Mouse (Mus musculus) embryonic facial prominence, embryonic 10.5 days (tissue): ENCODE data around the gene Cotl1. TPM values are rescaled to one million over a fixed set of nuclear protein-coding genes. Genes with fewer than 3 reads are reported as not detected.
A peak's percentile ranks its signal among the peaks of the same experiment; 100 is the strongest.
"Not testable (repeated sequence)": the region's sequence is repeated elsewhere in the genome, so short reads cannot be mapped to it uniquely, and the experiment has no call there.

ENCODE experiments used
- DNase-seq: peaks from one replicate; pipeline ENCODE4 v3.0.0-alpha.2; 2017; ENCODE audit warnings: low spot score
- H3K27ac ChIP-seq: fragments of 300-500 bp; sonication (generic); replicated peaks from 2 replicates; pipeline ENCODE4 v1.5.1; 2016; ENCODE audit warnings: mild to moderate bottlenecking
- H3K27me3 ChIP-seq: fragments of 300-500 bp; sonication (generic); replicated peaks from 2 replicates; pipeline ENCODE4 v1.6.1; 2016; ENCODE audit warnings: low read depth, mild to moderate bottlenecking; ENCODE audit not compliant: poor library complexity, severe bottlenecking
- H3K36me3 ChIP-seq: fragments of 300-500 bp; sonication (generic); replicated peaks from 2 replicates; pipeline ENCODE4 v1.6.1; 2016; ENCODE audit warnings: mild to moderate bottlenecking, moderate library complexity
- H3K4me1 ChIP-seq: fragments of 300-500 bp; sonication (generic); 2 replicates; pipeline ENCODE4 v1.6.1; 2016
- H3K4me3 ChIP-seq: fragments of 300-500 bp; sonication (generic); 2 replicates; pipeline ENCODE4 v1.5.1; 2016; ENCODE audit warnings: mild to moderate bottlenecking, moderate library complexity
- H3K9me3 ChIP-seq: fragments of 300-500 bp; sonication (generic); 2 replicates; pipeline ENCODE4 v1.6.1; 2016; ENCODE audit warnings: mild to moderate bottlenecking
- WGBS: fragments of 180-500 bp; shearing (Covaris S2); methylation state at CpG from one replicate; pipeline ENCODE4 v1.1.7; 2016; 5-methylcytosine and 5-hydroxymethylcytosine counted together
- polyA plus RNA-seq: library from polyadenylated mRNA; unstranded; fragments of >200 nt; fragmentation: Nextera tagmentation; extraction: Ambion mirVana; gene quantifications from 2 replicates; pipeline ENCODE4 v1.2.1, GENCODE M21; 2016

The Cotl1 gene
- polyA plus RNA-seq, 1 experiment from 2014 or later: 137 TPM

DNA sequence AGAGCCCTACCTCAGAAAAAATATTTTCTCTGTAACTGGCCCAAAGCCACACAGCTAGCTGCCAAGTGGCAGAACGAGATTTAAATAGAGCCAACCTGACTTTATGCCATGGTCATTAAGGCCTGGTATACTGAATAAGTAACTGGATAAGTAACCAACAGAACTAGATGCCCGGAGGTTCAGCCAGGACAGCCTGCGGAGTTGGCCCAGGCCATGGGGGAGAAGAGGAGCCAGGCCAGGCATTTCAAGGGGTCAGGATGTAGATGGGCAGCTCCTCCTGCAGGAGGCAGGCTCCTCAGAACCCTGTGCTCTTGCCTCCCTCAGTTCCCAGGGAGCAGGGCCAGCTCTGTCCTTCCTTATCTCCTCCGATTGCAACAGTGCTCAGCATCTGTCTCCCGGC is 15.3 kb upstream of the Cotl1 start:
- Histone ChIP-seq H3K27ac (no peak overlapping the region), H3K4me3 (no peak overlapping the region), H3K4me1 (peaks cover 25% of the 10 kb centered on the region), H3K27me3 (peaks cover 17% of the 10 kb centered on the region), H3K36me3 (no peaks in the 10 kb centered on the region), H3K9me3 (no peaks in the 10 kb centered on the region)
- no peak for DNase-seq
- WGBS: 78% methylated on average over 5 of the region's 5 CpGs

- Histone ChIP-seq H3K36me3 (no peaks in the 10 kb centered on the region), H3K9me3 (peaks cover 4% of the 10 kb centered on the region; the same call in 1 of the 2 replicates), H3K27me3 (peaks cover 13% of the 10 kb centered on the region), H3K4me1 (peaks cover 23% of the 10 kb centered on the region), H3K27ac (peak overlapping the region; percentile 26; the same call in 1 of the 2 replicates), H3K4me3 (no peak overlapping the region)
- 42% methylated on average over 5 of the region's 5 CpGs for WGBS
- DNase-seq: no peak
These were observed 13.7 kb upstream of the Cotl1 start for GRCm38 (mm10) chr8:119854035-119854434.

- Histone ChIP-seq H3K4me3 (no peak overlapping the region), H3K27ac (peak overlapping the region; percentile 26; the same call in 1 of the 2 replicates), H3K36me3 (no peaks in the 10 kb centered on the region), H3K9me3 (peaks cover 5% of the 10 kb centered on the region; the same call in 1 of the 2 replicates), H3K27me3 (peaks cover 13% of the 10 kb centered on the region), H3K4me1 (peaks cover 18% of the 10 kb centered on the region)
- WGBS: 61% methylated on average over 8 of the region's 8 CpGs
- DNase-seq: no peak
These were observed 13.2 kb upstream of the Cotl1 start for GRCm38 (mm10) chr8:119853521-119853920.

- Histone ChIP-seq H3K27ac (no peak overlapping the region), H3K36me3 (no peaks in the 10 kb centered on the region), H3K4me3 (no peak overlapping the region), H3K9me3 (peaks cover 5% of the 10 kb centered on the region; the same call in 1 of the 2 replicates), H3K27me3 (no peaks in the 10 kb centered on the region; the same call in 1 of the 2 replicates), H3K4me1 (no peaks in the 10 kb centered on the region)
- no peak for DNase-seq
- WGBS: 89% methylated on average over 16 of the region's 16 CpGs
These were observed 7.0 kb upstream of the Cotl1 start for GRCm38 (mm10) chr8:119847232-119847922.

DNA sequence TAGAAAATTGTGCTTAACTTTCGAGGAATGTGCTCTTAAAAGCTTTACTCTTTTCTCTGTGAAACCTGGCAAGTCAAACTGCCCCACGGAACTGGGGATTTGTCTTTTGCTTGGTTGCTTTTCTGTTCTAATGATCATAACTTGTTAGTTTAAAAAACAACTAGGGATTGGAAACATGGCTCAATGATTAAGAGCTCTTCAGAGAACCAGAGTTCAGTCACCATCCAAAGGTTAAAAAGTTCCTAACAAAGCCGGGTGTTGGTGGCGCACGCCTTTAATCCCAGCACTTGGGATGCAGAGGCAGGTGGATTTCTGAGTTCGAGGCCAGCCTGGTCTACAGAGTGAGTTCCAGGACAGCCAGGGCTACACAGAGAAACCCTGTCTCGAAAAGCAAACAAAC is 5.4 kb upstream of the Cotl1 start:
- not testable (repeated sequence) for DNase-seq, H3K27me3 ChIP-seq, H3K9me3 ChIP-seq, H3K27ac ChIP-seq, H3K4me1 ChIP-seq, H3K4me3 ChIP-seq, H3K36me3 ChIP-seq
- WGBS: 85% methylated on average over 7 of the region's 7 CpGs

DNA sequence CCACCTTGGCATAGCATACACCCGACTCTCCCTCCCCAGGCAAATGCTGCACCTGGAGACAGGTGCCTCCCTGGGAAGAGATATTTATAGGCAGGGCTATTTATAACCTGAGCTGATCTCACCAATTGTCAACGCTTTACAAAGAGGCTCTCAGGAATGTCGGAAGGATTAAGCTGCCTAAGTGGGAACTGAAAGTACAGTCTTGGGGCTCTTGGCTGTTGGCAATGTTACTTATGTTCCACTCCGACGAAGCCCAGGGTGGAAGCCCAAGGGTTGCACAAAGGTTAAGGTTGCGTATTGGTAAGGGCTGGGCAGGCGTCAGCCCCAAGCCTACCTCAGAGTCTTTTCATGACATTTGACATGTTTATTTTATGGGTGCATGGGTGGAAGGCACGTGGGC is 4.2 kb upstream of the Cotl1 start:
- Histone ChIP-seq H3K27ac (no peak overlapping the region), H3K4me3 (no peak overlapping the region), H3K36me3 (no peaks in the 10 kb centered on the region), H3K9me3 (peaks cover 5% of the 10 kb centered on the region; the same call in 1 of the 2 replicates), H3K27me3 (no peaks in the 10 kb centered on the region; the same call in 1 of the 2 replicates), H3K4me1 (peaks cover 19% of the 10 kb centered on the region)
- WGBS: 51% methylated on average over 8 of the region's 8 CpGs
- no peak for DNase-seq

- Histone ChIP-seq H3K4me1 (peaks cover 31% of the 10 kb centered on the region), H3K27me3 (no peaks in the 10 kb centered on the region; the same call in 1 of the 2 replicates), H3K27ac (no peak overlapping the region), H3K4me3 (no peak overlapping the region), H3K36me3 (no peaks in the 10 kb centered on the region), H3K9me3 (no peaks in the 10 kb centered on the region)
- DNase-seq: peak; percentile 70
- WGBS: 3% methylated on average over 4 of the region's 4 CpGs
These were observed 3.1 kb upstream of the Cotl1 start for GRCm38 (mm10) chr8:119843444-119843843.

DNA sequence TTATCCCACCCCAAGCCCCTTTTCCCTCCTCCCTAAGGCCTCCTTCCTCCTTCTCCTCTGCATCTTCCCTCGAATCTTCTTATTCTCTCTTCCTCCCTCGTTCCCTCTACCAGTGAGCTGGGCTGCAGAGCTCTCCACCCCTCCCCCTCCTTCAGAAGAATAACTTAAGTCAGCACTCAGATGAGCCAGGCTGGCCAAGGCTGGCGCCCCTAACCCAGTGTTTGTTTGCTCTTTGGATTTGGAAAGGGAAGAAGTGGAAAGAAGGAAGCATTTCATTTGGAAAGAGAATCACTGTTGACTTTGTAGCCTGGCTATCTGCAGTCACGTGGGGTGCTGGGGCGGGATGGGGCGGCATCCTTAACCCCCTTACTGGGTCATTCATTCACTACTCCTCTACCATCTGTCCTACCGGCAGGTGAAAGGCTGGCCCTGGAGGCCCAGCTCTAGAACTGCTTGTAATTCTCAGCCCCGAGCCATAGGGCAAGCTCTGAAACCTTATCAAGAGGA is 614 bp upstream of the Cotl1 start:
- H3K36me3 ChIP-seq: peaks cover 16% of the 10 kb centered on the region
- no peak for DNase-seq
- H3K9me3 ChIP-seq: no peaks in the 10 kb centered on the region
- H3K27ac ChIP-seq: peak overlapping the region; percentile 90
- no peaks in the 10 kb centered on the region; the same call in 1 of the 2 replicates for H3K27me3 ChIP-seq
- H3K4me1 ChIP-seq: peaks cover 53% of the 10 kb centered on the region
- H3K4me3 ChIP-seq: peak overlapping the region; percentile 81
- 8% methylated on average over 8 of the region's 8 CpGs for WGBS

GRCm38 (mm10) chr8:119839419-119840021 is 824 bp downstream of the Cotl1 start:
- DNase-seq: peak; percentile 47
- no peaks in the 10 kb centered on the region; the same call in 1 of the 2 replicates for H3K27me3 ChIP-seq
- peak overlapping the region; percentile 81 for H3K4me3 ChIP-seq
- peak overlapping the region; percentile 90 for H3K27ac ChIP-seq
- 15% methylated on average over 14 of the region's 14 CpGs for WGBS
- H3K36me3 ChIP-seq: peaks cover 24% of the 10 kb centered on the region
- peaks cover 63% of the 10 kb centered on the region for H3K4me1 ChIP-seq
- H3K9me3 ChIP-seq: no peaks in the 10 kb centered on the region

- WGBS: 71% methylated on average over 4 of the region's 4 CpGs
- no peak for DNase-seq
- H3K27ac ChIP-seq: peak overlapping the region; percentile 90
These were observed 1.4 kb downstream of the Cotl1 start for GRCm38 (mm10) chr8:119838983-119839340.

GRCm38 (mm10) chr8:119838100-119838982 is 2.0 kb downstream of the Cotl1 start:
- H3K27me3 ChIP-seq: no peaks in the 10 kb centered on the region; the same call in 1 of the 2 replicates
- peaks cover 73% of the 10 kb centered on the region for H3K4me1 ChIP-seq
- H3K9me3 ChIP-seq: no peaks in the 10 kb centered on the region
- H3K36me3 ChIP-seq: peaks cover 33% of the 10 kb centered on the region
- peak overlapping the region; percentile 90 for H3K27ac ChIP-seq
- DNase-seq: no peak
- H3K4me3 ChIP-seq: peak overlapping the region; percentile 81
- WGBS: 76% methylated on average over 19 of the region's 19 CpGs

More at GRCm38 (mm10) chr8:119838983-119839340, 1.4 kb downstream of the Cotl1 start:
- H3K4me1 ChIP-seq: peaks cover 67% of the 10 kb centered on the region
- H3K4me3 ChIP-seq: peak overlapping the region; percentile 81
- H3K27me3 ChIP-seq: no peaks in the 10 kb centered on the region; the same call in 1 of the 2 replicates
- no peaks in the 10 kb centered on the region for H3K9me3 ChIP-seq
- H3K36me3 ChIP-seq: peaks cover 30% of the 10 kb centered on the region

GRCm38 (mm10) chr8:119837553-119838071 is 2.7 kb downstream of the Cotl1 start:
- Histone ChIP-seq H3K4me3 (peak overlapping the region; percentile 81), H3K36me3 (peaks cover 33% of the 10 kb centered on the region), H3K9me3 (no peaks in the 10 kb centered on the region), H3K27ac (peak overlapping the region; percentile 61), H3K4me1 (peaks cover 81% of the 10 kb centered on the region), H3K27me3 (no peaks in the 10 kb centered on the region; the same call in 1 of the 2 replicates)
- 54% methylated on average over 10 of the region's 10 CpGs for WGBS
- DNase-seq: no peak
